Mouse (Mus musculus) gastrocnemius, postnatal 36 days (tissue): ENCODE measurements around the gene Tmem176a. TPM values are rescaled to one million over a fixed set of nuclear protein-coding genes. Genes with fewer than 3 reads are reported as not detected.
"Not testable (repeated sequence)": the region's sequence is repeated elsewhere in the genome, so short reads cannot be mapped to it uniquely, and the experiment has no call there.

Source experiments
- DNase-seq, 2 experiments: peaks; one replicate each; pipeline ENCODE4 v3.0.0; 2022
- intact Hi-C: fragments of 180-260 bp; cut with DNase I; formaldehyde crosslinking; loops from one replicate; pipeline ENCODE4 v1.15.1; 2025
- total RNA-seq, 2 experiments: library from RNA; stranded (reverse); gene quantifications; 2 replicates each; pipeline ENCODE4 v1.2.3; 2021

The Tmem176a gene
- total RNA-seq, 2 experiments from 2014 or later = 4.2 to 4.6 TPM

- intact Hi-C loops = no loop called here
- no peak for DNase-seq
Observed at GRCm38 (mm10) chr6:48838321-48839080, 2.2 kb upstream of the Tmem176a start.

- DNase-seq = peak; percentile 75 to 86
- intact Hi-C loops = no loop called here
Observed at GRCm38 (mm10) chr6:48840973-48841625, 380 bp downstream of the Tmem176a start, which contains the start of gene Tmem176b. Gene Tmem176b, minus strand, starts transcription at chr6:48841496.

GRCm38 (mm10) chr6:48842111-48842842 is 1.6 kb downstream of the Tmem176a start:
- intact Hi-C loops = no loop called here
- DNase-seq = no peak

GRCm38 (mm10) chr6:48845086-48845485 is 4.4 kb downstream of the Tmem176a start:
- no peak for DNase-seq
- intact Hi-C loops = no loop called here

- intact Hi-C loops = no loop called here
- peak; percentile 19 to 27 for DNase-seq
Observed at GRCm38 (mm10) chr6:48851820-48852491, 11.2 kb downstream of the Tmem176a start.

GRCm38 (mm10) chr6:48854155-48854554 is 13.4 kb downstream of the Tmem176a start:
- DNase-seq = no peak

GRCm38 (mm10) chr6:48857613-48858302 is 17.0 kb downstream of the Tmem176a start:
- intact Hi-C loops = loop anchor here (2.0 kb wide), 1 partner anchor 41 kb away; no protein-coding TSS in a partner anchor
- DNase-seq = no peak

More at GRCm38 (mm10) chr6:48854155-48854554, 13.4 kb downstream of the Tmem176a start:
- intact Hi-C loops = no loop called here

GRCm38 (mm10) chr6:48860130-48860815 is 19.6 kb downstream of the Tmem176a start:
- peak in 1 of 2 experiments; percentile 29 for DNase-seq
- intact Hi-C loops = no loop called here

GRCm38 (mm10) chr6:48860851-48861250 is 20.1 kb downstream of the Tmem176a start:
- DNase-seq = no peak
- intact Hi-C loops = no loop called here

- no peak for DNase-seq
- intact Hi-C loops = no loop called here
Observed at GRCm38 (mm10) chr6:48861616-48862280, 21.0 kb downstream of the Tmem176a start.

GRCm38 (mm10) chr6:48862816-48863215 is 22.1 kb downstream of the Tmem176a start:
- no peak for DNase-seq
- intact Hi-C loops = no loop called here

- intact Hi-C loops = no loop called here
- DNase-seq = no peak
Observed at GRCm38 (mm10) chr6:48863488-48863887, 22.8 kb downstream of the Tmem176a start.

GRCm38 (mm10) chr6:48864181-48864580 is 23.5 kb downstream of the Tmem176a start:
- intact Hi-C loops = no loop called here
- DNase-seq = no peak

- DNase-seq = no peak
- intact Hi-C loops = no loop called here
Observed at GRCm38 (mm10) chr6:48864723-48865122, 24.0 kb downstream of the Tmem176a start.

GRCm38 (mm10) chr6:48865152-48865745 is 24.5 kb downstream of the Tmem176a start:
- intact Hi-C loops = no loop called here
- DNase-seq = no peak

- DNase-seq, intact Hi-C loops: not testable (repeated sequence)
Observed at GRCm38 (mm10) chr6:48866355-48866950, 25.7 kb downstream of the Tmem176a start.

- intact Hi-C loops = no loop called here
- no peak for DNase-seq
Observed at GRCm38 (mm10) chr6:48867158-48867557, 26.4 kb downstream of the Tmem176a start.

- DNase-seq = no peak
- intact Hi-C loops = no loop called here
Observed at GRCm38 (mm10) chr6:48869774-48870173, 29.1 kb downstream of the Tmem176a start.
